Mouse (Mus musculus): ENCODE measurements around the gene 4930451I11Rik. TPM values are rescaled to one million over a fixed set of nuclear protein-coding genes. Genes with fewer than 3 reads are reported as not detected.
A peak's percentile ranks its signal among the peaks of the same experiment; 100 is the strongest.

4930451I11Rik gene
- polyA plus RNA-seq, 1 experiment from 2014 or later: not detected

DNA sequence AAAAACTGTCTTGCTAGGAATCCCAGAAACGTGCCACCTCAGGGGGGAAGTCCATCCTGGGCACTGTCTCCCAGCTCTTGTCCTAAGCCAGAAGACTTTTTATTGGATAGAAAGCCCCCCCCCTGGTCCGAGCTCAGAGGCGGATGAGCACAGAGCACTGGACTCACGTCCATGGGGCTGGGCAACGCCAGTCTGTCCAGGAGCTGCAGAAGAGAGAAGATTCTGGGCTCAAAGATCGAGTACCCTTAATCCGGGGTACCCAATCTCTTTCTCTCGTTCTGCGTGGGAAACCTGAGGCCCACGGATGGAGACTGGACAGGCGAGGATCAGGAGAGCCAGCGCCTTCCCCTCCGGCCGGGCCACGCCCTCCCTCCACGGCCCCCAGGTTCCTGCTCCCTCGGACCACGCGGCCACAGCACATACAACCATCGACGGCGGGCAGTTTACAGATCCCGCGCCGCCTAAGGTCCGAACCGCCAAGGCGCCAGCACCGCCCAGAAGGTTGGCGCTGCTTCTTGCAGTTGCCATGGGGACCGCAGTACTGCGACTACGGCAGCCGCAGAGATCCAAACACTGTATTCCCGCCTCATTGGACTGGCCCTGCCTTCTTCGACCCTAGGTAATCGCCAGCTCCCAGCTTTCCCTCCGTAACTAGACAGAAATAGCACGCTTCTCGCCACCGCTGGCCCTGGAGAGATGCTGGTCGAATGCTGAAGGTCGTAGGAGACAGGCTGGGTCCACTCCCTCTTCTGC lies 22.6 kb downstream of the 4930451I11Rik start:
- Histone ChIP-seq H3K9ac (peak overlapping the region; percentile 92), H3K4me1 (peaks cover 23% of the 10 kb centered on the region), H3K27me3 (no peaks in the 10 kb centered on the region), H3K9me3 (replicated peaks) (no peaks in the 10 kb centered on the region), H3K4me3 (peak overlapping the region; percentile 75), H3K4me2 (peak overlapping the region; percentile 88), H3K27ac (peak overlapping the region; percentile 80), H3K36me3 (ENCODE audit: poor library complexity, severe bottlenecking) (peaks cover 14% of the 10 kb centered on the region; the same call in 1 of the 2 replicates)
- ATAC-seq: peak; percentile 97
- 2% methylated on average over 43 of the region's 43 CpGs for WGBS

DNA sequence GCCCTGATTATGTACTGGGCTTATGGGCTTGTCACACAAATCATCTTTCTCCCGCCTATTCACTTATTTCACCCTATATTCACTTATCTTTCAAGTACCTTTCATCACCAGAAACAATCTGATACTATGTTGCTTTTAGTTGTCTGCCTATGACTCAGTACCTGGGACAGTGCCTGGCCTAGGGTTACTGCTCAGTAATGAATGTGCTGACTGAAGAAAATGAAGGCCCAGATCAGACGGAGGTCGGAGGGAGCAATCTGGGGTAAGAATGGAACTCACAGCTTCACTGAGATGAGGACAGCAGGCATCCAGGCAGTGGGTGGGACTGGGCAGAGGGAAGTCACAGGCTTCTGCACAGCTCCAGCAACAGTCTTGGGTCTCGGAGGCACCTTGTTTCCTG lies 24.0 kb downstream of the 4930451I11Rik start:
- no peak for ATAC-seq
- H3K4me3 ChIP-seq: peak overlapping the region; percentile 75; the same call in 1 of the 2 replicates
- no peaks in the 10 kb centered on the region for H3K27me3 ChIP-seq
- peak overlapping the region; percentile 88 for H3K4me2 ChIP-seq
- no peak overlapping the region for H3K27ac ChIP-seq
- peaks cover 29% of the 10 kb centered on the region; the same call in 1 of the 2 replicates for H3K36me3 ChIP-seq (ENCODE audit: poor library complexity, severe bottlenecking)
- peak overlapping the region; percentile 92 for H3K9ac ChIP-seq
- no peaks in the 10 kb centered on the region for H3K9me3 ChIP-seq (replicated peaks)
- H3K4me1 ChIP-seq: peaks cover 23% of the 10 kb centered on the region
- 78% methylated on average over 4 of the region's 4 CpGs for WGBS

DNA sequence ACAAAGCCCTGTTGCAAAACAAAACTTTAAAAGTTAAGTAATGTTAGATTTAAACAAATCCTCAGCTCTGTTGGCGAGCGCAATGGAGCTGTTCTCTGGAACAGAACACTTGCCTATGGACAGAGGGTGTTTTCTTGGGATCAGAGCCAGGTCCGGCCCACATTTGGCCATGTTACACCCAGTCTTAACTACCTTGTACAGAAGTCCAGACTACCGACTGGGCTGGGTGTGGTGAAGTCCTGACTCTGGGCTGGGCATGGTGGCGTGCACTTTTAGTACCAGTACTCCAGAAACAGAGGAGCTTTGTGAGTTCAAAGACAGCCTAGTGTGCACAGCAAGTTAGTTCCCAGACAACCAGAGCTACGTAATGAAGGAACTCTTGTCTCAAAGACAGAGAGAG lies 24.5 kb downstream of the 4930451I11Rik start:
- Histone ChIP-seq H3K4me1 (peaks cover 23% of the 10 kb centered on the region), H3K27me3 (no peaks in the 10 kb centered on the region), H3K36me3 (ENCODE audit: poor library complexity, severe bottlenecking) (peaks cover 33% of the 10 kb centered on the region; the same call in 1 of the 2 replicates), H3K27ac (no peak overlapping the region), H3K9ac (no peak overlapping the region), H3K4me3 (no peak overlapping the region; the same call in 1 of the 2 replicates), H3K9me3 (replicated peaks) (no peaks in the 10 kb centered on the region), H3K4me2 (no peak overlapping the region; the same call in 1 of the 2 replicates)
- no peak for ATAC-seq
- 80% methylated on average over 6 of the region's 6 CpGs for WGBS

DNA sequence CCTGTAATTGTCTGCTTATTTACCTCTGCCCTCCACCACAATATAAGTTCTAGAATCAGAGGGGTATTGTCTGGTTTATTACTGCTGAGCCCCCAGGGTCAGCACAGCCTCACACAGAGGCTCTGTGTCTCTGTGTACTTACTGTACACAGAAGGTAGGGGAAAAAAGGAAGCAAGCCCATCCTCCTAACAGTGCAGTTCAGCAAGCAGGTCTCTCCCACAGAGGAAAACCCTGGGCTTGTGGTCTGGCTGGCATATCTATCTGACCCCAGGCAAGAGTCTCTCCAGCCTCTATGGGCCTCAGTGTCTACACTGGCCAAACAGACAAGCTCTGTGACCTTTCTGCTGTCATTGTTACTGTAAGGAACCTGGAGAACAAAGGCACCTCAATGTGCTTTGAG lies 27.7 kb downstream of the 4930451I11Rik start:
- Histone ChIP-seq H3K9me3 (replicated peaks) (no peaks in the 10 kb centered on the region), H3K9ac (peak overlapping the region; percentile 0; the same call in 1 of the 2 replicates), H3K27me3 (no peaks in the 10 kb centered on the region), H3K4me2 (no peak overlapping the region), H3K4me3 (no peak overlapping the region), H3K36me3 (ENCODE audit: poor library complexity, severe bottlenecking) (peaks cover 36% of the 10 kb centered on the region; the same call in 1 of the 2 replicates), H3K4me1 (peaks cover 33% of the 10 kb centered on the region), H3K27ac (no peak overlapping the region)
- ATAC-seq: no peak

DNA sequence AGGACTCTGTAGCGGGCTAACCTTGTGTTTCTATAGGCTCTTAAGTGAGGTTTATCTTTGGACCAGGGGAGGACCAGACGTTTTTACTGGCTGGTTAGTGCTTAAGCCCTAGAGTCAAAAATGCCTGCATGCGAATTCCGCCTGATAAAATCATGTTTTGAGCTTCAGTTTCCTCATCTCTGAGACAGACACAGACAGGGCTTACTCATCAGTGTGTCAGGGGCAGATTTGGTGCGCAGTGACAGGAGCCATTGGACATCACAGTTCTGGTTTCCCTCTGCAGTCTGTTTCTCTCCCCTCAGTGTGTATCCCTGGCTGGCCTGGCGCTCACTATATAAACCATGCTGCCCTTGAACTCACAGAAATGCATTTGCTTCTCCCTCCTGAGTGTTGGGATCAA lies 28.3 kb downstream of the 4930451I11Rik start:
- WGBS: 94% methylated on average over 6 of the region's 6 CpGs
- no peaks in the 10 kb centered on the region for H3K9me3 ChIP-seq (replicated peaks)
- H3K4me1 ChIP-seq: peaks cover 31% of the 10 kb centered on the region
- no peak overlapping the region for H3K27ac ChIP-seq
- no peak overlapping the region for H3K4me3 ChIP-seq
- H3K36me3 ChIP-seq (ENCODE audit: poor library complexity, severe bottlenecking): peaks cover 36% of the 10 kb centered on the region; the same call in 1 of the 2 replicates
- ATAC-seq: no peak
- H3K4me2 ChIP-seq: no peak overlapping the region
- H3K27me3 ChIP-seq: no peaks in the 10 kb centered on the region
- no peak overlapping the region for H3K9ac ChIP-seq

DNA sequence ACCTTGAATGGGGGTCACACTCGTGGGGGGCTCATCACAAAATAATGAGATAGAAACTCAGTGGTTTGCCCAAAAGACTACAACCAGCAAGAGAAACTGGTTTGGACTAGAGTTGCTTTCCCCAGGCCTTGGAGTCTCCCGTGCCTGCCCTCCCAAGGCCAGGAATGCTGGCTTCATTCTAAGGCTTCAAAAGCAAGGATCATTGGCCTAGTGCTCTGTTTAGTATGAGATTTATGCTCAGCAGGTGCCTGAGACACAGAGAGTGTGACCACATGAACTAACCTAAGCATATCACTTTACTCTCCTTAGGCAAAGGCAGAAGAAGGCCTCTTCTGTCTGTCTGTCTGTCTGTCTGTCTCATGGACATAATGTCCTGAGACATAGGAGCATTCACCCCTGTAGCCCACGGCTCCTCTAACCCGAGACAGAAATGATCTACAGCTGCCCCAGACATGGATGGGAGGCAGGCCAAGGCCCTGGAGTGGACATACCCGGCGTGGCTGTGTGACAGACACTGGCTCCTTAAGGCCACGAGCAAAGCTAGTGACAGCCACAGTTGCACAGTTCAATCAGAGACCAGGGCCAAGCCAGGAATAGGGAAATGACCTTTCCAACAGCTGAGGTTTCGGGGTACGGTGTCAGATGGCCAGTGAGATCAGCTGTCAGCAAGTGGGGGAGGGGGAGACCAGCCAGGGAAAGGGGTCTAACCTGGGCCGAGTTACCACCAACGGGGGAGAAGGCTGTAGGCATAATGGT lies 29.1 kb downstream of the 4930451I11Rik start:
- Histone ChIP-seq H3K9ac (0 out of 2 replicates have a peak overlapping the region, but pooled peaks have one; percentile 14), H3K36me3 (ENCODE audit: poor library complexity, severe bottlenecking) (peaks cover 38% of the 10 kb centered on the region; the same call in 1 of the 2 replicates), H3K4me1 (peaks cover 31% of the 10 kb centered on the region), H3K9me3 (replicated peaks) (no peaks in the 10 kb centered on the region), H3K4me2 (no peak overlapping the region), H3K27me3 (no peaks in the 10 kb centered on the region), H3K4me3 (no peak overlapping the region), H3K27ac (no peak overlapping the region)
- no peak for ATAC-seq
- WGBS: 90% methylated on average over 11 of the region's 11 CpGs

DNA sequence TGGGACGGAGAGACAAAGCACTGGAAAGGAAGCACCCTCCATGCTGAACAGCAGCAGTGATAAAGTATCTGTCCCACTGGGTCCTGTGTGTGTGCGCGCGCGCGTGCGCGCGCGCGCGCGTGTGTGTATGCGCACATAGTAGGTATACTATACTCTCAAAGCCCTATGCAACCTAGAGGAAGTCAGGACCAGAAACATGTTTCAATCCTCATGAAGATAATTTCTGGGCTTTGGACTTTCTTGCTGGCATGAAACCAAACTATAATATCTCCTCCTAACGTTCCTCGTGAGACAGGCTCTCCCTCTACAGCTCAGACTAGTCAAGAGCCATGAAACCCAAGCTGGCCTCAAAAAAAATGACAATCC lies 30.4 kb downstream of the 4930451I11Rik start:
- no peaks in the 10 kb centered on the region for H3K27me3 ChIP-seq
- peaks cover 39% of the 10 kb centered on the region for H3K4me1 ChIP-seq
- H3K36me3 ChIP-seq (ENCODE audit: poor library complexity, severe bottlenecking): peaks cover 45% of the 10 kb centered on the region
- ATAC-seq: no peak
- no peak overlapping the region for H3K27ac ChIP-seq
- no peaks in the 10 kb centered on the region for H3K9me3 ChIP-seq (replicated peaks)
- no peak overlapping the region for H3K4me2 ChIP-seq
- 93% methylated on average over 16 of the region's 16 CpGs for WGBS
- no peak overlapping the region for H3K4me3 ChIP-seq
- 0 out of 2 replicates have a peak overlapping the region, but pooled peaks have one; percentile 26 for H3K9ac ChIP-seq

DNA sequence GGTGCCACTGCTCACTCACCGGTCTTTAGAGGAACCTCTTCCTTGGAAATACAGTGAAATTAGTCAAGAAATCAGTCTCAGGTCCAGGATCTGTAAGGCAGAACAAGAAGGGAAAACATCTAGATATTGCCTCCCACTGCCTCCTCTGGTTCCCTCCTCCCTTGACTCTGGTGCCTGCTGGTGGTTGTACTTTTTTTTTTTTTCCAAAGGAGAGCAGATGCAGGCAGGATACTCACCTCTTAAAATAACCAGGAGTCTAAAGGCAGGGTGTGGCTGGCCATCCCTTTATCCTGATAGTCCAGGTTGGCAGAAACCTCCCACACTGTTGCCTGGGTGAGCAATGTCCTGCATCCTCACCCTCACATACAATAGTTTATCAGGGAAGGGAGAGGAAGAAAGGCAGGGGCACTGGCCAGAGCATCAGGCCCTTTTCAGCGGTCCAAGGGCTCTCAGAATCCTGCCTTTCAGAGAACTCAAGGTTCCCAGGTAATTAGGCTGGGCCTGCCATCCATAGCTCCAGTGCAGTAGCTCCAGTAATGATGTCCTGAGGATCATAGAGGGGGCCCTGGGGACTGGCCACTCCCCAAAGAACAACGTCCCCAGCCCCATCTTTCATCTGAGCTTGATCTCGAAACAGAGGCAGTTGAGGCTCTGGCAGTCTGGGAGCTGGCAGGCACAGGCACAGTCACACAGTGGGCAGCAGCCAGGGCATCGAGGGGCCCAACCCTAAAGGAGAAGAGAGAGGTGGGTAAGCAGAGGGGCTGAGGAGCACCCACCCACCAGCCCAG lies 31.0 kb downstream of the 4930451I11Rik start:
- H3K4me2 ChIP-seq: peak overlapping the region; percentile 88
- peak overlapping the region; percentile 89 for H3K9ac ChIP-seq
- 41% methylated on average over 5 of the region's 5 CpGs for WGBS
- peaks cover 39% of the 10 kb centered on the region for H3K4me1 ChIP-seq
- no peaks in the 10 kb centered on the region for H3K9me3 ChIP-seq (replicated peaks)
- peaks cover 51% of the 10 kb centered on the region for H3K36me3 ChIP-seq (ENCODE audit: poor library complexity, severe bottlenecking)
- no peak for ATAC-seq
- peak overlapping the region; percentile 76 for H3K4me3 ChIP-seq
- H3K27ac ChIP-seq: peak overlapping the region; percentile 93
- H3K27me3 ChIP-seq: no peaks in the 10 kb centered on the region

DNA sequence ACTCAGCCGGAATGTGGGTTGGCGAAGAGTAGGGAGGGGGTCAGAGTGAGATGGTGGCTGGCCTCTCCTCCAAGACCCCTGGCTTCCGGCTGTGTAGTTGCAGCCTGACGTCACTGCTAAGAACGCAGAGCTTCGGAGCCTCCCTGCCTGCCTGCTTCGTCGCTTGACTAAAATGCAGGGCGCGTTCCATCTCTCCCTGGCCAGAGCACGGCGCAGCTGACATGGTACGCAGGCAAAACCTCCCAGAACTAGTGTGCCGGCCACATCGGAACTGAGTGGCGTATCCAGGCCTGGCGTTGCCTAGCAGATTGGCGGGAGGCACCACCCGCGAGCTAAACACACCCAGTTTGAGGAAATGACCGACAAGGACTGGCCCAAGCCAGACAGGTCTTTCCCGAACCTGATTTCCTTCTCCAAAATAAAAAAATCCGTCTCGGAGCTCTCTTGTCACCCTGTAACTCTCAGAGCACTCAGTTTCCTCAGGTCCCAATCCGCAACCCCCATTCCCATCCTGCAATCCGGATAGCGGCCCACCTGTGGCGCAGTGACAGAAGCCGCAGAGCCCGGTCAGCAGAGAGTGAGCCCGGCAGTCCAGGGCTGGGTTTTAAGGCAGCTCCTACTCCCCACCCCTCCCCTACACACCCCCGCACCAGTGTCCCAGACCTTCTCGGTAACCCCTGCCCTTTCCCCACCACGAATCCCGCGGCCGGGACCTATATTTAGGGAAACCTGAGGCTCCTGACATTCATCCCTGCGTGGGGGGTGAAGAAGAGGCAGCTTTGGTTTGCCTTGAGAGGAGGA lies 31.8 kb downstream of the 4930451I11Rik start:
- Histone ChIP-seq H3K27me3 (no peaks in the 10 kb centered on the region), H3K36me3 (ENCODE audit: poor library complexity, severe bottlenecking) (peaks cover 56% of the 10 kb centered on the region), H3K9ac (peak overlapping the region; percentile 89), H3K9me3 (replicated peaks) (no peaks in the 10 kb centered on the region), H3K4me2 (peak overlapping the region; percentile 88), H3K4me1 (peaks cover 39% of the 10 kb centered on the region), H3K4me3 (peak overlapping the region; percentile 76), H3K27ac (peak overlapping the region; percentile 93)
- WGBS: 2% methylated on average over 36 of the region's 38 CpGs
- peak; percentile 91 for ATAC-seq

DNA sequence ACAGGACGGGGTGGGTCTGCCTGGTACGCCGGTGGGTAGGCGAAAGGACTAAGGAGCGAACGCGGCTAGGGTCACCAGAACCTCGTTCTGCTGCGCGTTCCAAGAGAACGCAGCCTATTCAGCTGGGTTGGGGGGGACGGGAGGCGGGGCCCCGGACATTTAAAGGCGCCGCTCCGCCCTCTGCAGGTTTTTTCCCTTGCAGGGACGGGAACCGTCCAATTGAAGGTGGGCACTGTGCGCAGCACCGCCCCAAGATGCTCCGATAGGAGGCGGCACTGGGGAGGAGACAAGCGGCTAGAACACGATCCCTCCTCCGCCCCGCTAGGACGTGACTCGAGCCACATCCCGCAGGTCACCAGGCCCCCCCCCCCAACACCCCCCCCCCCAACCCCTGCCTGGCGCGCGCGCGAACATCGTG lies 32.4 kb downstream of the 4930451I11Rik start:
- Histone ChIP-seq H3K4me1 (peaks cover 39% of the 10 kb centered on the region), H3K27ac (peak overlapping the region; percentile 93), H3K36me3 (ENCODE audit: poor library complexity, severe bottlenecking) (peaks cover 57% of the 10 kb centered on the region), H3K27me3 (no peaks in the 10 kb centered on the region), H3K9me3 (replicated peaks) (no peaks in the 10 kb centered on the region), H3K4me2 (peak overlapping the region; percentile 88), H3K4me3 (peak overlapping the region; percentile 76), H3K9ac (peak overlapping the region; percentile 89)
- ATAC-seq: peak; percentile 97
- WGBS: under 1% methylated on average over 26 of the region's 36 CpGs

All from forebrain, embryonic 13.5 days (tissue).